Mouse (Mus musculus): ENCODE results near the gene Ankzf1. TPM values are rescaled to one million over a fixed set of nuclear protein-coding genes. Genes with fewer than 3 reads are reported as not detected.

Gene Ankzf1
- total and polyA plus RNA-seq, 3 experiments: 5.5 to 16.7 TPM; not detected in 1

DNA sequence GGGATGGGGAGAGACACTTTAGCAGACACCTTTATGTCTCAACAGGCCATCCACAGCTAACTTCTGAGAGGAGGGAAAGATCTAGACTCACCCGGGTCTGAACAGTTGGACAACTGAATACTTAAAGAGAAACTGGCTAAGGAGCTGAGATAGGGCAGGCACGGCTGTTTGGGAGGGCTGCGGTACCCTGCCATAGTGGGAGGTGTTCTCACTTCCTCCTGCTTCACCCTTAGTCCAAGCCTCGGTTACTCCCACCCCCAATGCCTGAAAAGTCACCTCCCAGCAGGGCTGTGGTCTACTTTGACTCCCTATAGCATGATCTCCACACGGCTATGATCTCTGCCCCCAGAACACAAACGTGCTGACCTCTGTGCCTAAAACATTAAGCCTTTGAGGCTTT is 31.6 kb downstream of the Ankzf1 start:
- Histone ChIP-seq H3K36me3 (ENCODE audit: control insufficient read depth in 1 of 2, insufficient read depth in 2 of 2, low read length in 2 of 2) (peaks cover 0 to 48% of the 10 kb centered on the region in 2 experiments; a peak in 2 of 4 replicates), H3K4me3 (ENCODE audit: control insufficient read depth in 1 of 2, insufficient read depth in 1 of 2, low read depth in 2 of 2, low read length in 2 of 2) (peak overlapping the region; percentile 35 to 66), H3K4me1 (ENCODE audit: control insufficient read depth in 1 of 2, insufficient read depth in 2 of 2, low read length in 2 of 2) (peaks cover 38 to 52% of the 10 kb centered on the region in 2 experiments), H3K27ac (ENCODE audit: control insufficient read depth, low read depth, low read length) (peak overlapping the region; percentile 70), H3K9ac (ENCODE audit: control insufficient read depth, low read depth, low read length, poor library complexity, severe bottlenecking) (peak overlapping the region; percentile 51), H3K9me3 (replicated peaks; ENCODE audit: insufficient read depth, low read length) (no peaks in the 10 kb centered on the region), H3K27me3 (ENCODE audit: control insufficient read depth in 1 of 2, insufficient read depth in 2 of 2, low read length in 2 of 2) (no peaks in the 10 kb centered on the region), H3K79me2 (ENCODE audit: control insufficient read depth, insufficient read depth, low read length, poor library complexity) (peaks cover 6% of the 10 kb centered on the region)
- TF ChIP-seq USF2 (IDR thresholded peaks at IDR 0.05; ENCODE audit: borderline replicate concordance in 1 of 2, insufficient read depth in 1 of 2, low read depth in 1 of 2, low read length in 2 of 2) (no peak), RCOR1 (IDR thresholded peaks at IDR 0.05; ENCODE audit: low read depth, low read length) (peak; percentile 43; the same call in 1 of the 2 replicates), POLR2A (IDR thresholded peaks at IDR 0.05; ENCODE audit: control insufficient read depth in 1 of 2, insufficient read depth in 1 of 2, low read depth in 1 of 2, low read length in 2 of 2, poor library complexity in 1 of 2) (peak in 1 of 2 experiments; percentile 33; a peak in 1 of 4 replicates), EP300 (IDR thresholded peaks at IDR 0.05; ENCODE audit: low read depth in 1 of 2, low read length in 2 of 2) (peak in 1 of 2 experiments; percentile 24; a peak in 1 of 4 replicates), ETS1 (IDR thresholded peaks at IDR 0.05; ENCODE audit: low read depth, low read length) (0 out of 2 replicates have a peak, but pooled peaks have one; percentile 11)
- peak; percentile 72 for DNase-seq (ENCODE audit: low read depth, low spot score)

DNA sequence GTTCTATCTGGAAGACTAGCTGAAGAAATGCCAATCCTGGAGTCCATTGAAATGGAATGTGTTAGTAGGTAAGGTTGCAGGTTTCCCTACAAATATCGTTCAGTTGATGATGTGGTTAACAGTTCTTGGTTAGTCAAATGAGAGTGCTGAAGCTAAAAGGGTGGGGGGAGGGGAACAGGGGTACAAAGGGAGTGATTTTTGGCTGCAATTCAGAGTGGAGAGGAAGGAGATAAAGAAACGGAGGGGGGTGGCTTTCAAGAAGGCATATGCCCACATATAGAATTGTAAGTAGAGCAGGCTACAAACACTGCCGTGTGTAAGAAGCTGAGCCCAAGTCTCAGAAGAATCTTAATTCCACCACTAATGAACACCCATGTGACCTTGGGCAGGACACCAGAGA is 33.5 kb downstream of the Ankzf1 start:
- Histone ChIP-seq H3K9me3 (replicated peaks; ENCODE audit: insufficient read depth, low read length) (no peaks in the 10 kb centered on the region), H3K27ac (ENCODE audit: control insufficient read depth, low read depth, low read length) (peak overlapping the region; percentile 91), H3K4me1 (ENCODE audit: control insufficient read depth in 1 of 2, insufficient read depth in 2 of 2, low read length in 2 of 2) (peaks cover 38 to 62% of the 10 kb centered on the region in 2 experiments), H3K4me3 (ENCODE audit: control insufficient read depth in 1 of 2, insufficient read depth in 1 of 2, low read depth in 2 of 2, low read length in 2 of 2) (peak overlapping the region; percentile 31 to 49), H3K27me3 (ENCODE audit: control insufficient read depth in 1 of 2, insufficient read depth in 2 of 2, low read length in 2 of 2) (no peaks in the 10 kb centered on the region), H3K36me3 (ENCODE audit: control insufficient read depth in 1 of 2, insufficient read depth in 2 of 2, low read length in 2 of 2) (peaks cover 0 to 57% of the 10 kb centered on the region in 2 experiments; a peak in 2 of 4 replicates), H3K79me2 (ENCODE audit: control insufficient read depth, insufficient read depth, low read length, poor library complexity) (no peaks in the 10 kb centered on the region; the same call in 1 of the 2 replicates), H3K9ac (ENCODE audit: control insufficient read depth, low read depth, low read length, poor library complexity, severe bottlenecking) (peak overlapping the region; percentile 52)
- DNase-seq (ENCODE audit: low read depth, low spot score): peak; percentile 81
- TF ChIP-seq GATA1 (IDR thresholded peaks at IDR 0.05; ENCODE audit: low read depth, low read length) (peak; percentile 76), MAZ (IDR thresholded peaks at IDR 0.05; ENCODE audit: low read depth, low read length) (peak; percentile 75; the same call in 1 of the 2 replicates), MYB (IDR thresholded peaks at IDR 0.05; ENCODE audit: low read depth, low read length) (no peak), ELF1 (IDR thresholded peaks at IDR 0.05; ENCODE audit: low read depth, low read length) (peak; percentile 32; the same call in 1 of the 2 replicates), TCF12 (IDR thresholded peaks at IDR 0.05; ENCODE audit: low read depth, low read length) (peak; percentile 61; the same call in 1 of the 2 replicates), CHD2 (IDR thresholded peaks at IDR 0.05; ENCODE audit: low read length) (peak; percentile 66), USF1 (IDR thresholded peaks at IDR 0.05; ENCODE audit: low read depth, low read length) (0 out of 2 replicates have a peak, but pooled peaks have one; percentile 18), USF2 (IDR thresholded peaks at IDR 0.05; ENCODE audit: borderline replicate concordance in 1 of 2, insufficient read depth in 1 of 2, low read depth in 1 of 2, low read length in 2 of 2) (no peak), MAX (IDR thresholded peaks at IDR 0.05; ENCODE audit: low read length) (no peak; the same call in 1 of the 2 replicates), CTCF (IDR thresholded peaks at IDR 0.05 in 2 of 3, conservative IDR thresholded peaks at IDR 0.05 in 1 of 3; ENCODE audit: control insufficient read depth in 1 of 3, insufficient read depth in 1 of 3, low read depth in 2 of 3, low read length in 3 of 3, poor library complexity in 1 of 3, severe bottlenecking in 1 of 3) (no peak), ETS1 (IDR thresholded peaks at IDR 0.05; ENCODE audit: low read depth, low read length) (peak; percentile 87), KAT2A (conservative IDR thresholded peaks at IDR 0.05; ENCODE audit: low read depth, low read length) (no peak), JUND (IDR thresholded peaks at IDR 0.05; ENCODE audit: low read depth, low read length) (no peak), BHLHE40 (IDR thresholded peaks at IDR 0.05; ENCODE audit: borderline replicate concordance, low read depth, low read length) (peak; percentile 41; the same call in 1 of the 2 replicates), POLR2A (IDR thresholded peaks at IDR 0.05; ENCODE audit: control insufficient read depth in 1 of 2, insufficient read depth in 1 of 2, low read depth in 1 of 2, low read length in 2 of 2, poor library complexity in 1 of 2) (0 out of 4 replicates have a peak, but pooled peaks of 1 of the 2 experiments have one; percentile 21), MYC (IDR thresholded peaks at IDR 0.05; ENCODE audit: low read depth, low read length) (no peak), NRF1 (IDR thresholded peaks at IDR 0.05; ENCODE audit: insufficient read depth, low read depth, low read length, poor library complexity, severe bottlenecking) (no peak), SIN3A (IDR thresholded peaks at IDR 0.05; ENCODE audit: low read length) (peak; percentile 69), EP300 (IDR thresholded peaks at IDR 0.05; ENCODE audit: low read depth in 1 of 2, low read length in 2 of 2) (peak; percentile 64 to 86), RCOR1 (IDR thresholded peaks at IDR 0.05; ENCODE audit: low read depth, low read length) (peak; percentile 87), TBP (IDR thresholded peaks at IDR 0.05; ENCODE audit: low read depth, low read length) (0 out of 2 replicates have a peak, but pooled peaks have one; percentile 23)

Data from MEL (cell line).